Comparison of ENCODE assay signal across 8 mouse cellular contexts in the genomic region with DNA sequence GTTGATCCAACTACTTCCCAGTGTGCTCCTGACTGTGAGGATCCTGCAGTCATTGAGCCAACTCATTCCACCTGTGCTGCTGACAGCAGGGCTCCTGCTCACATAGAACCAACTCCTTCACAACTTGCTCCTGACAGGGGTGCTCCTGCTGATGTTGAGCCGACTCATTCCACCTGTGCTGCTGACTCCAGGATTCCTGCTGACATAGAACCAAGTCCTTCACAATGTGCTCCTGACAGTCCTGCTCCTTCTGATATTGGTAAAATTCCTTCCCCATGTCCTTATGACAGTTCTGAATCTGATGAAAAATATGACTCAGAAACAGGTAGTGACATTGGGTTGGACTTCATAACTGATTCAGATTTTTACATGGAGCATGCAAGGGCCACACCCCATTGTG.
DNase-seq lines count a peak whose midpoint lies in the region; ATAC-seq and TF ChIP-seq lines count a peak whose summit lies in the region.
"Not testable (repeated sequence)": the region's sequence is repeated elsewhere in the genome, so short reads cannot be mapped to it uniquely, and the experiment has no call there.

No protein-coding gene starts in this region.

- 80% methylated on average over 1 of the region's 1 CpGs for WGBS in limb, embryonic 11.5 days
- 71% methylated on average over 1 of the region's 1 CpGs for WGBS in lung, postnatal 0 days

- not testable (repeated sequence) for H3K27me3 ChIP-seq in limb, embryonic 11.5 days (ENCODE audit: control insufficient read depth, insufficient read depth, low read length); lung, postnatal 0 days (replicated peaks; ENCODE audit: insufficient read depth, low read length); splenic B cell, adult 2 months (ENCODE audit: control insufficient read depth, insufficient read depth, low read length, poor library complexity, severe bottlenecking)

- not testable (repeated sequence) for H3K4me1 ChIP-seq in limb, embryonic 11.5 days (ENCODE audit: control insufficient read depth, insufficient read depth, low read length); lung, postnatal 0 days (ENCODE audit: insufficient read depth, low read depth, low read length)

- not testable (repeated sequence) for TF ChIP-seq CTCF in lung, postnatal 0 days (IDR thresholded peaks at IDR 0.05)

- not testable (repeated sequence) for H3K27ac ChIP-seq in limb, embryonic 11.5 days (replicated peaks; ENCODE audit: low read depth, low read length); lung, postnatal 0 days (ENCODE audit: low read length)

- DNase-seq in A20 (ENCODE audit: low read depth, low spot score) (peak; percentile 2), ZHBTc4 (ENCODE audit: low read depth, low spot score) (peak; percentile 3)
- peak; percentile 16 for DNase-seq in cerebellum, adult 11-12 months
- DNase-seq in heart, adult 11 months: peak; percentile 86
- DNase-seq in limb, embryonic 11.5 days (ENCODE audit: low spot score): peak; percentile 17
- peak; percentile 3 for DNase-seq in lung, postnatal 0 days (ENCODE audit: low spot score)
- peak; percentile 0 for DNase-seq in splenic B cell, adult 2 months (ENCODE audit: low read depth, low spot score)
- DNase-seq in yolk sac, embryonic 10.5 days (ENCODE audit: low spot score): peak; percentile 0

- H3K36me3 ChIP-seq in limb, embryonic 11.5 days (ENCODE audit: control insufficient read depth, insufficient read depth, low read length); lung, postnatal 0 days (ENCODE audit: insufficient read depth, low read length); splenic B cell, adult 2 months (ENCODE audit: control insufficient read depth, insufficient read depth, low read length, poor library complexity, severe bottlenecking): not testable (repeated sequence)

- H3K9me3 ChIP-seq in limb, embryonic 11.5 days (ENCODE audit: control insufficient read depth, low read length); lung, postnatal 0 days (ENCODE audit: low read length): not testable (repeated sequence)

- H3K4me3 ChIP-seq in limb, embryonic 11.5 days (ENCODE audit: low read depth, low read length); lung, postnatal 0 days (ENCODE audit: low read depth, low read length): not testable (repeated sequence)

- not testable (repeated sequence) for H3K4me2 ChIP-seq in limb, embryonic 11.5 days (ENCODE audit: low read depth, severe bottlenecking); lung, postnatal 0 days (replicated peaks; ENCODE audit: low read depth, low read length)

- not testable (repeated sequence) for ATAC-seq in limb, embryonic 11.5 days (ENCODE audit: insufficient number of reproducible peaks, low FRiP score, low TSS enrichment, low read depth); lung, postnatal 0 days

- not testable (repeated sequence) for H3K9ac ChIP-seq in limb, embryonic 11.5 days (ENCODE audit: low read length); lung, postnatal 0 days (replicated peaks; ENCODE audit: low read depth)

- not testable (repeated sequence) for TF ChIP-seq EP300 in lung, postnatal 0 days (IDR thresholded peaks at IDR 0.05)

Comparison
In these comparisons a context has a peak if more than half of its experiments do, and no peak if none do; other contexts are left out.
1. DNase-seq: peak in every context shown above with its lines; median percentile 86 in heart, adult 11 months; 17 in limb, embryonic 11.5 days; 16 in cerebellum, adult 11-12 months; 3 in ZHBTc4; 3 in lung, postnatal 0 days; 2 in A20; 0 in splenic B cell, adult 2 months; 0 in yolk sac, embryonic 10.5 days.